Mouse (Mus musculus): Measurements from ENCODE around the gene Rnf10.
A peak's percentile ranks its signal among the peaks of the same experiment; 100 is the strongest.

Gene Rnf10

GRCm38 (mm10) chr5:115235786-115236263, 36.9 kb downstream of the Rnf10 start, which contains the start of gene Pop5:
TSS of gene Pop5 (plus strand) at chr5:115235836.
- DNase-seq (ENCODE audit: low spot score in 2 of 2) = peak; percentile 92 to 94

- DNase-seq (ENCODE audit: low spot score in 2 of 2) = peak; percentile 82 to 84
These were observed 37.4 kb downstream of the Rnf10 start for GRCm38 (mm10) chr5:115235323-115235771.

GRCm38 (mm10) chr5:115234519-115234918, 38.2 kb downstream of the Rnf10 start:
- peak in 1 of 2 experiments; percentile 37 for DNase-seq (ENCODE audit: low spot score in 2 of 2)

GRCm38 (mm10) chr5:115233031-115233780, 39.5 kb downstream of the Rnf10 start:
- no peak for DNase-seq (ENCODE audit: low spot score in 2 of 2)

GRCm38 (mm10) chr5:115232516-115232915, 40.2 kb downstream of the Rnf10 start:
- DNase-seq (ENCODE audit: low spot score in 2 of 2) = no peak

- DNase-seq (ENCODE audit: low spot score in 2 of 2) = no peak
These were observed 41.1 kb downstream of the Rnf10 start for GRCm38 (mm10) chr5:115231552-115232120.

GRCm38 (mm10) chr5:115230830-115231551, 41.7 kb downstream of the Rnf10 start:
- peak; percentile 51 to 68 for DNase-seq (ENCODE audit: low spot score in 2 of 2)

- no peak for DNase-seq (ENCODE audit: low spot score in 2 of 2)
These were observed 50.2 kb downstream of the Rnf10 start for GRCm38 (mm10) chr5:115222485-115222884.

GRCm38 (mm10) chr5:115220931-115221640, 51.6 kb downstream of the Rnf10 start:
- peak; percentile 69 to 73 for DNase-seq (ENCODE audit: low spot score in 2 of 2)

GRCm38 (mm10) chr5:115217998-115218397, 54.7 kb downstream of the Rnf10 start:
- no peak for DNase-seq (ENCODE audit: low spot score in 2 of 2)

GRCm38 (mm10) chr5:115215273-115216185, 57.2 kb downstream of the Rnf10 start:
- DNase-seq (ENCODE audit: low spot score in 2 of 2) = no peak

GRCm38 (mm10) chr5:115214864-115215263, 57.8 kb downstream of the Rnf10 start:
- peak in 1 of 2 experiments; percentile 78 for DNase-seq (ENCODE audit: low spot score in 2 of 2)

- DNase-seq (ENCODE audit: low spot score in 2 of 2) = peak in 1 of 2 experiments; percentile 47
These were observed 59.8 kb downstream of the Rnf10 start for GRCm38 (mm10) chr5:115212861-115213260.

GRCm38 (mm10) chr5:115212451-115212850, 60.2 kb downstream of the Rnf10 start:
- no peak for DNase-seq (ENCODE audit: low spot score in 2 of 2)

GRCm38 (mm10) chr5:115210380-115210779, 62.3 kb downstream of the Rnf10 start:
- DNase-seq (ENCODE audit: low spot score in 2 of 2) = no peak

- no peak for DNase-seq (ENCODE audit: low spot score in 2 of 2)
These were observed 64.1 kb downstream of the Rnf10 start for GRCm38 (mm10) chr5:115208601-115209000.

GRCm38 (mm10) chr5:115207892-115208291, 64.8 kb downstream of the Rnf10 start:
- DNase-seq (ENCODE audit: low spot score in 2 of 2) = no peak

GRCm38 (mm10) chr5:115207244-115207643, 65.5 kb downstream of the Rnf10 start:
- DNase-seq (ENCODE audit: low spot score in 2 of 2) = no peak

- peak in 1 of 2 experiments; percentile 67 for DNase-seq (ENCODE audit: low spot score in 2 of 2)
These were observed 68.0 kb downstream of the Rnf10 start for GRCm38 (mm10) chr5:115204562-115205311.
